Comparison of ENCODE assay signal across 22 mouse cellular contexts in genomic region chr5:131714979-131715378, GRCm38 (mm10).
DNase-seq lines count a peak whose midpoint lies in the region; ATAC-seq and TF ChIP-seq lines count a peak whose summit lies in the region.
"Had no signal": no experiment of that assay in that cellular context is flagged by ENCODE, and none has a peak within 500 bp of the region (broad histone marks: within the 10 kb centered on the region; RNA-seq: fewer than 3 reads in every experiment).

No protein-coding gene starts in this region.

- 90% methylated on average over 5 of the region's 5 CpGs for WGBS in hindbrain, postnatal 0 days
- 50% methylated on average over 5 of the region's 5 CpGs for whole genome bisulfite sequencing in liver, postnatal 0 days (ENCODE audit: insufficient replicate concordance)

- peaks cover 24% of the 10 kb centered on the region for H3K27me3 ChIP-seq in megakaryocyte, embryonic 14.5 days (replicated peaks)
- no peaks in the 10 kb centered on the region for H3K27me3 ChIP-seq in hindbrain, postnatal 0 days (ENCODE audit: insufficient read depth, low read length)
- no peaks in the 10 kb centered on the region for H3K27me3 ChIP-seq in liver, postnatal 0 days (ENCODE audit: insufficient read depth, low read length)
- H3K27me3 ChIP-seq: CH12.LX, Patski had no signal

- no peak overlapping the region for H3K27ac ChIP-seq in hindbrain, postnatal 0 days
- no peak overlapping the region for H3K27ac ChIP-seq in liver, postnatal 0 days (ENCODE audit: low read depth)

- peaks cover 41% of the 10 kb centered on the region for H3K9me3 ChIP-seq in megakaryocyte, embryonic 14.5 days
- H3K9me3 ChIP-seq in hindbrain, postnatal 0 days (ENCODE audit: low read length): no peaks in the 10 kb centered on the region
- H3K9me3 ChIP-seq in liver, postnatal 0 days (ENCODE audit: low read length): no peaks in the 10 kb centered on the region

- no peak for ATAC-seq in megakaryocyte, adult 5-6 weeks (ENCODE audit: poor library complexity, severe bottlenecking)
- ATAC-seq in common myeloid progenitor, adult 5-6 weeks (replicated peaks; ENCODE audit: low read depth, poor library complexity, severe bottlenecking): peak; percentile 72
- ATAC-seq in megakaryocyte progenitor cell, adult 5-6 weeks (replicated peaks; ENCODE audit: poor library complexity): peak; percentile 52
- ATAC-seq in megakaryocyte-erythroid progenitor cell, adult 5-6 weeks (replicated peaks; ENCODE audit: low FRiP score, low TSS enrichment, poor library complexity, severe bottlenecking): peak; percentile 65
- no peak for ATAC-seq in hindbrain, postnatal 0 days
- no peak for ATAC-seq in liver, postnatal 0 days
- ATAC-seq: activated CD4-positive, CD25-positive, alpha-beta regulatory T cell, adult 4 months; CD4-positive, CD25-positive, alpha-beta regulatory T cell, adult 4 months; Patski had no signal

- no peak overlapping the region for H3K4me2 ChIP-seq in hindbrain, postnatal 0 days (ENCODE audit: low read depth, low read length)
- no peak overlapping the region for H3K4me2 ChIP-seq in liver, postnatal 0 days (ENCODE audit: low read depth, low read length)

- TF ChIP-seq EP300 in liver, postnatal 0 days (IDR thresholded peaks at IDR 0.05; ENCODE audit: low read depth): no peak

- no peak for DNase-seq in hindbrain, postnatal 0 days (ENCODE audit: low spot score)
- no peak for DNase-seq in left cerebral cortex, adult 18-20 months (ENCODE audit: low spot score in 2 of 2)
- DNase-seq in liver, postnatal 0 days: no peak
- DNase-seq: adrenal gland, adult 2 months; adrenal gland, adult 8-10 months; adrenal gland, postnatal 10 days; adrenal gland, postnatal 14 days; adrenal gland, postnatal 25 days; adrenal gland, postnatal 36 days; B cell, adult 2 months; cerebellum, adult 11 months; cerebellum, adult 11-12 months had no signal

- peak overlapping the region; percentile 47 for H3K4me3 ChIP-seq in megakaryocyte, embryonic 14.5 days (replicated peaks)
- no peak overlapping the region for H3K4me3 ChIP-seq in hindbrain, postnatal 0 days (ENCODE audit: low read length)
- no peak overlapping the region for H3K4me3 ChIP-seq in liver, postnatal 0 days (ENCODE audit: low read depth, low read length)

- no peak overlapping the region for H3K9ac ChIP-seq in hindbrain, postnatal 0 days (replicated peaks; ENCODE audit: low read length)
- H3K9ac ChIP-seq in liver, postnatal 0 days (replicated peaks): no peak overlapping the region

- peaks cover 26% of the 10 kb centered on the region for H3K4me1 ChIP-seq in megakaryocyte, embryonic 14.5 days
- peaks cover 4% of the 10 kb centered on the region; the same call in 1 of the 2 replicates for H3K4me1 ChIP-seq in hindbrain, postnatal 0 days (ENCODE audit: insufficient read depth, low read length)
- H3K4me1 ChIP-seq in liver, postnatal 0 days (ENCODE audit: insufficient read depth): no peaks in the 10 kb centered on the region

- TF ChIP-seq CTCF in hindbrain, postnatal 0 days (IDR thresholded peaks at IDR 0.05; ENCODE audit: low read depth): no peak
- no peak for TF ChIP-seq CTCF in liver, postnatal 0 days (IDR thresholded peaks at IDR 0.05; ENCODE audit: low read depth)

- peaks cover 2% of the 10 kb centered on the region for H3K36me3 ChIP-seq in megakaryocyte, embryonic 14.5 days (replicated peaks; ENCODE audit: low read length)
- H3K36me3 ChIP-seq in hindbrain, postnatal 0 days (ENCODE audit: insufficient read depth, low read length): no peaks in the 10 kb centered on the region
- H3K36me3 ChIP-seq in liver, postnatal 0 days (replicated peaks; ENCODE audit: insufficient read depth, low read length): no peaks in the 10 kb centered on the region
- H3K36me3 ChIP-seq: G1E had no signal

Comparison
In these comparisons a context has a peak if more than half of its experiments do, and no peak if none do; other contexts are left out.
1. ATAC-seq: peak in common myeloid progenitor, adult 5-6 weeks (single experiment), megakaryocyte progenitor cell, adult 5-6 weeks (single experiment) and megakaryocyte-erythroid progenitor cell, adult 5-6 weeks (single experiment); none in megakaryocyte, adult 5-6 weeks (single experiment), hindbrain, postnatal 0 days (single experiment) and liver, postnatal 0 days (single experiment).